Mouse (Mus musculus) ES-Bruce4 (cell line): ENCODE data around the gene Nucb2.

Source experiments
- CTCF ChIP-seq: IDR thresholded peaks from one replicate; pipeline ENCODE4 v1.8.1; 2011; ENCODE audit warnings: low read depth, low read length
- POLR2A ChIP-seq: IDR thresholded peaks from one replicate; pipeline ENCODE4 v1.8.1; 2011; ENCODE audit warnings: low read length; ENCODE audit not compliant: insufficient read depth

DNA sequence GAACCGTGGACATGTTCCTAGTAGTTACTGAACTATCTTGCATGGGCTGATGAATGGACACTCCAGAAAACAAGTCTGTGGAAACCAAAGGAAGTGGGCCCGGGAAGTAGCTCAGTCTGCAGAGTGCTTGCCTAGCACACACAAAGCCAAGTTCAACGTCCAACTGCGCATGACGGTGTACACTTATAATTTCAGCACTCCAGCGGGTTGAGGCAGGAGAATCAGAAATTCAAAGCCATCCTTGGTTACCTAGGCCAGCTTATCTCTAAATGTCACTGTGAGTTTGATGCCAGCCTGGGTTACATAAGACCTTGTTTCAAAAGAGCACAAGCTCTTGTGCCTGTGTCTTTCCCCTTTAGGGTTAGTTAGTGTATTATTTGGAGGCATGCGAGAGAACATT, 10.9 kb downstream of the Nucb2 start:
- no peak for TF ChIP-seq CTCF
- no peak for TF ChIP-seq POLR2A
